Mouse (Mus musculus): ENCODE measurements around the gene Fam114a1. TPM values are rescaled to one million over a fixed set of nuclear protein-coding genes. Genes with fewer than 3 reads are reported as not detected.
A peak's percentile ranks its signal among the peaks of the same experiment; 100 is the strongest.

Fam114a1 gene
- polyA plus RNA-seq, 1 experiment from 2014 or later: 64.8 TPM

- no peak overlapping the region for H3K9ac ChIP-seq (ENCODE audit: low read length)
- H3K4me2 ChIP-seq (ENCODE audit: low read depth, low read length): no peak overlapping the region
- H3K4me1 ChIP-seq (ENCODE audit: control insufficient read depth, insufficient read depth, low read length): no peaks in the 10 kb centered on the region
- no peak overlapping the region for H3K27ac ChIP-seq (ENCODE audit: low read length)
- H3K4me3 ChIP-seq (replicated peaks; ENCODE audit: low read length): no peak overlapping the region
- H3K9me3 ChIP-seq (replicated peaks; ENCODE audit: control insufficient read depth, low read length): no peaks in the 10 kb centered on the region
- no peaks in the 10 kb centered on the region for H3K36me3 ChIP-seq (ENCODE audit: control insufficient read depth, insufficient read depth, low read length)
- H3K27me3 ChIP-seq (ENCODE audit: control insufficient read depth, insufficient read depth, low read length): no peaks in the 10 kb centered on the region
- WGBS: 85% methylated on average over 13 of the region's 13 CpGs
- ATAC-seq (ENCODE audit: insufficient read depth, low FRiP score): no peak
Measured at GRCm38 (mm10) chr5:64960857-64961391, 8.9 kb upstream of the Fam114a1 start.

- Histone ChIP-seq H3K4me1 (ENCODE audit: control insufficient read depth, insufficient read depth, low read length) (no peaks in the 10 kb centered on the region), H3K4me3 (replicated peaks; ENCODE audit: low read length) (no peak overlapping the region), H3K9ac (ENCODE audit: low read length) (no peak overlapping the region), H3K27ac (ENCODE audit: low read length) (no peak overlapping the region), H3K4me2 (ENCODE audit: low read depth, low read length) (no peak overlapping the region), H3K36me3 (ENCODE audit: control insufficient read depth, insufficient read depth, low read length) (no peaks in the 10 kb centered on the region), H3K9me3 (replicated peaks; ENCODE audit: control insufficient read depth, low read length) (no peaks in the 10 kb centered on the region), H3K27me3 (ENCODE audit: control insufficient read depth, insufficient read depth, low read length) (no peaks in the 10 kb centered on the region)
- no peak for ATAC-seq (ENCODE audit: insufficient read depth, low FRiP score)
- 68% methylated on average over 5 of the region's 5 CpGs for WGBS
Measured at GRCm38 (mm10) chr5:64963271-64963670, 6.6 kb upstream of the Fam114a1 start.

GRCm38 (mm10) chr5:64963735-64964134 lies 6.1 kb upstream of the Fam114a1 start:
- Histone ChIP-seq H3K36me3 (ENCODE audit: control insufficient read depth, insufficient read depth, low read length) (no peaks in the 10 kb centered on the region), H3K9ac (ENCODE audit: low read length) (no peak overlapping the region), H3K4me1 (ENCODE audit: control insufficient read depth, insufficient read depth, low read length) (no peaks in the 10 kb centered on the region), H3K27ac (ENCODE audit: low read length) (no peak overlapping the region), H3K4me3 (replicated peaks; ENCODE audit: low read length) (no peak overlapping the region), H3K4me2 (ENCODE audit: low read depth, low read length) (no peak overlapping the region), H3K9me3 (replicated peaks; ENCODE audit: control insufficient read depth, low read length) (no peaks in the 10 kb centered on the region), H3K27me3 (ENCODE audit: control insufficient read depth, insufficient read depth, low read length) (no peaks in the 10 kb centered on the region)
- 82% methylated on average over 3 of the region's 3 CpGs for WGBS
- ATAC-seq (ENCODE audit: insufficient read depth, low FRiP score): no peak

GRCm38 (mm10) chr5:64968961-64969860 lies 660 bp upstream of the Fam114a1 start:
- peak overlapping the region; percentile 70 for H3K4me2 ChIP-seq (ENCODE audit: low read depth, low read length)
- peak overlapping the region; percentile 81 for H3K4me3 ChIP-seq (replicated peaks; ENCODE audit: low read length)
- peak overlapping the region; percentile 91 for H3K27ac ChIP-seq (ENCODE audit: low read length)
- ATAC-seq (ENCODE audit: insufficient read depth, low FRiP score): peak; percentile 73
- no peaks in the 10 kb centered on the region for H3K27me3 ChIP-seq (ENCODE audit: control insufficient read depth, insufficient read depth, low read length)
- H3K36me3 ChIP-seq (ENCODE audit: control insufficient read depth, insufficient read depth, low read length): no peaks in the 10 kb centered on the region
- H3K9me3 ChIP-seq (replicated peaks; ENCODE audit: control insufficient read depth, low read length): no peaks in the 10 kb centered on the region
- 6% methylated on average over 14 of the region's 14 CpGs for WGBS
- H3K9ac ChIP-seq (ENCODE audit: low read length): peak overlapping the region; percentile 94
- 0 out of 2 replicates have a peak, but pooled peaks cover 6% of the 10 kb centered on the region for H3K4me1 ChIP-seq (ENCODE audit: control insufficient read depth, insufficient read depth, low read length)

GRCm38 (mm10) chr5:64975121-64975520 lies 5.2 kb downstream of the Fam114a1 start:
- WGBS: 80% methylated on average over 5 of the region's 5 CpGs
- Histone ChIP-seq H3K27me3 (ENCODE audit: control insufficient read depth, insufficient read depth, low read length) (no peaks in the 10 kb centered on the region), H3K4me3 (replicated peaks; ENCODE audit: low read length) (no peak overlapping the region), H3K9me3 (replicated peaks; ENCODE audit: control insufficient read depth, low read length) (no peaks in the 10 kb centered on the region), H3K9ac (ENCODE audit: low read length) (no peak overlapping the region), H3K36me3 (ENCODE audit: control insufficient read depth, insufficient read depth, low read length) (no peaks in the 10 kb centered on the region; the same call in 1 of the 2 replicates), H3K4me2 (ENCODE audit: low read depth, low read length) (no peak overlapping the region), H3K27ac (ENCODE audit: low read length) (no peak overlapping the region), H3K4me1 (ENCODE audit: control insufficient read depth, insufficient read depth, low read length) (0 out of 2 replicates have a peak, but pooled peaks cover 6% of the 10 kb centered on the region)
- ATAC-seq (ENCODE audit: insufficient read depth, low FRiP score): no peak

GRCm38 (mm10) chr5:64977128-64977527 lies 7.3 kb downstream of the Fam114a1 start:
- Histone ChIP-seq H3K4me3 (replicated peaks; ENCODE audit: low read length) (no peak overlapping the region), H3K4me1 (ENCODE audit: control insufficient read depth, insufficient read depth, low read length) (no peaks in the 10 kb centered on the region), H3K9me3 (replicated peaks; ENCODE audit: control insufficient read depth, low read length) (no peaks in the 10 kb centered on the region), H3K27me3 (ENCODE audit: control insufficient read depth, insufficient read depth, low read length) (no peaks in the 10 kb centered on the region), H3K27ac (ENCODE audit: low read length) (no peak overlapping the region), H3K9ac (ENCODE audit: low read length) (no peak overlapping the region), H3K4me2 (ENCODE audit: low read depth, low read length) (no peak overlapping the region), H3K36me3 (ENCODE audit: control insufficient read depth, insufficient read depth, low read length) (no peaks in the 10 kb centered on the region; the same call in 1 of the 2 replicates)
- ATAC-seq (ENCODE audit: insufficient read depth, low FRiP score): no peak
- whole genome bisulfite sequencing: 69% methylated on average over 8 of the region's 8 CpGs

- WGBS: 69% methylated on average over 7 of the region's 7 CpGs
- H3K36me3 ChIP-seq (ENCODE audit: control insufficient read depth, insufficient read depth, low read length): peaks cover 5% of the 10 kb centered on the region; the same call in 1 of the 2 replicates
- ATAC-seq (ENCODE audit: insufficient read depth, low FRiP score): no peak
Measured at GRCm38 (mm10) chr5:64985971-64986370, 16.1 kb downstream of the Fam114a1 start.

GRCm38 (mm10) chr5:64989940-64990339 lies 20.1 kb downstream of the Fam114a1 start:
- no peaks in the 10 kb centered on the region for H3K27me3 ChIP-seq (ENCODE audit: control insufficient read depth, insufficient read depth, low read length)

More at GRCm38 (mm10) chr5:64985971-64986370, 16.1 kb downstream of the Fam114a1 start:
- H3K9ac ChIP-seq (ENCODE audit: low read length): no peak overlapping the region
- no peak overlapping the region for H3K4me2 ChIP-seq (ENCODE audit: low read depth, low read length)
- no peaks in the 10 kb centered on the region for H3K4me1 ChIP-seq (ENCODE audit: control insufficient read depth, insufficient read depth, low read length)
- no peak overlapping the region for H3K4me3 ChIP-seq (replicated peaks; ENCODE audit: low read length)
- no peaks in the 10 kb centered on the region for H3K27me3 ChIP-seq (ENCODE audit: control insufficient read depth, insufficient read depth, low read length)
- no peaks in the 10 kb centered on the region for H3K9me3 ChIP-seq (replicated peaks; ENCODE audit: control insufficient read depth, low read length)
- H3K27ac ChIP-seq (ENCODE audit: low read length): no peak overlapping the region

GRCm38 (mm10) chr5:64992540-64992939 lies 22.7 kb downstream of the Fam114a1 start:
- Histone ChIP-seq H3K4me3 (replicated peaks; ENCODE audit: low read length) (no peak overlapping the region), H3K36me3 (ENCODE audit: control insufficient read depth, insufficient read depth, low read length) (no peaks in the 10 kb centered on the region; the same call in 1 of the 2 replicates), H3K9ac (ENCODE audit: low read length) (no peak overlapping the region), H3K27me3 (ENCODE audit: control insufficient read depth, insufficient read depth, low read length) (no peaks in the 10 kb centered on the region), H3K4me1 (ENCODE audit: control insufficient read depth, insufficient read depth, low read length) (no peaks in the 10 kb centered on the region), H3K4me2 (ENCODE audit: low read depth, low read length) (no peak overlapping the region), H3K27ac (ENCODE audit: low read length) (no peak overlapping the region), H3K9me3 (replicated peaks; ENCODE audit: control insufficient read depth, low read length) (no peaks in the 10 kb centered on the region)
- ATAC-seq (ENCODE audit: insufficient read depth, low FRiP score): no peak
- WGBS: 49% methylated on average over 8 of the region's 8 CpGs

More at GRCm38 (mm10) chr5:64989940-64990339, 20.1 kb downstream of the Fam114a1 start:
- H3K4me3 ChIP-seq (replicated peaks; ENCODE audit: low read length): no peak overlapping the region
- H3K4me2 ChIP-seq (ENCODE audit: low read depth, low read length): no peak overlapping the region
- ATAC-seq (ENCODE audit: insufficient read depth, low FRiP score): no peak
- no peaks in the 10 kb centered on the region for H3K4me1 ChIP-seq (ENCODE audit: control insufficient read depth, insufficient read depth, low read length)
- 98% methylated on average over 1 of the region's 1 CpGs for WGBS
- H3K9me3 ChIP-seq (replicated peaks; ENCODE audit: control insufficient read depth, low read length): no peaks in the 10 kb centered on the region
- no peak overlapping the region for H3K9ac ChIP-seq (ENCODE audit: low read length)
- no peaks in the 10 kb centered on the region; the same call in 1 of the 2 replicates for H3K36me3 ChIP-seq (ENCODE audit: control insufficient read depth, insufficient read depth, low read length)
- H3K27ac ChIP-seq (ENCODE audit: low read length): no peak overlapping the region
